Mouse (Mus musculus) thymus, postnatal 0 days (tissue): Measurements from ENCODE around the gene Hoxa2. TPM values are rescaled to one million over a fixed set of nuclear protein-coding genes. Genes with fewer than 3 reads are reported as not detected.

Experiments used
- DNase-seq: peaks from one replicate; pipeline ENCODE4 v3.0.0-alpha.2; 2015; ENCODE audit warnings: low spot score
- polyA plus RNA-seq: library from polyadenylated mRNA; unstranded; fragments of >200 nt; fragmentation: Nextera tagmentation; extraction: Ambion mirVana; gene quantifications from 2 replicates; pipeline ENCODE4 v1.2.1, GENCODE M21; 2015

Hoxa2 gene
- polyA plus RNA-seq = 5.1 and 5.4 TPM in 2 replicates

- no peak for DNase-seq
These were observed at the start of gene Hoxa2 for GRCm38 (mm10) chr6:52164626-52165440. Gene Hoxa2 (minus strand): TSS chr6:52164831.

- no peak for DNase-seq
These were observed 49.6 kb upstream of the Hoxa2 start for GRCm38 (mm10) chr6:52214271-52214670.

- no peak for DNase-seq
These were observed 48.7 kb upstream of the Hoxa2 start, which contains the start of the genes Hoxa3 and Gm28308 for GRCm38 (mm10) chr6:52213119-52213986. Gene Hoxa3 (minus strand): TSS chr6:52213336. Gene Gm28308 (minus strand): TSS chr6:52213339.

GRCm38 (mm10) chr6:52212556-52213118, 48.0 kb upstream of the Hoxa2 start:
- DNase-seq = no peak

- no peak for DNase-seq
These were observed 47.3 kb upstream of the Hoxa2 start for GRCm38 (mm10) chr6:52211961-52212360.

GRCm38 (mm10) chr6:52211170-52211935, 46.7 kb upstream of the Hoxa2 start:
- peak; percentile 63 for DNase-seq

- DNase-seq = no peak
These were observed 45.0 kb upstream of the Hoxa2 start for GRCm38 (mm10) chr6:52209685-52210046.

- DNase-seq = no peak
These were observed 44.4 kb upstream of the Hoxa2 start for GRCm38 (mm10) chr6:52208868-52209684.

- DNase-seq = no peak
These were observed 43.6 kb upstream of the Hoxa2 start, which contains the start of gene Hoxa6 for GRCm38 (mm10) chr6:52208072-52208867. Gene Hoxa6 (minus strand): TSS chr6:52208722.

- no peak for DNase-seq
These were observed 43.0 kb upstream of the Hoxa2 start for GRCm38 (mm10) chr6:52207684-52207976.

GRCm38 (mm10) chr6:52206882-52207683, 42.5 kb upstream of the Hoxa2 start:
- DNase-seq = no peak

- no peak for DNase-seq
These were observed 41.3 kb upstream of the Hoxa2 start for GRCm38 (mm10) chr6:52205638-52206621.

GRCm38 (mm10) chr6:52205221-52205620, 40.6 kb upstream of the Hoxa2 start:
- no peak for DNase-seq

GRCm38 (mm10) chr6:52204050-52204752, 39.6 kb upstream of the Hoxa2 start, which contains the start of gene Hoxa5:
Gene Hoxa5 (minus strand): TSS chr6:52204587.
- DNase-seq = no peak

GRCm38 (mm10) chr6:52203371-52204049, 38.9 kb upstream of the Hoxa2 start:
- DNase-seq = no peak

GRCm38 (mm10) chr6:52203121-52203370, 38.4 kb upstream of the Hoxa2 start:
- DNase-seq = no peak
